Mouse (Mus musculus): ENCODE data around the gene Magi1. TPM values are rescaled to one million over a fixed set of nuclear protein-coding genes. Genes with fewer than 3 reads are reported as not detected.

Magi1 gene
- polyA plus RNA-seq, 1 experiment: 2.3 TPM

DNA sequence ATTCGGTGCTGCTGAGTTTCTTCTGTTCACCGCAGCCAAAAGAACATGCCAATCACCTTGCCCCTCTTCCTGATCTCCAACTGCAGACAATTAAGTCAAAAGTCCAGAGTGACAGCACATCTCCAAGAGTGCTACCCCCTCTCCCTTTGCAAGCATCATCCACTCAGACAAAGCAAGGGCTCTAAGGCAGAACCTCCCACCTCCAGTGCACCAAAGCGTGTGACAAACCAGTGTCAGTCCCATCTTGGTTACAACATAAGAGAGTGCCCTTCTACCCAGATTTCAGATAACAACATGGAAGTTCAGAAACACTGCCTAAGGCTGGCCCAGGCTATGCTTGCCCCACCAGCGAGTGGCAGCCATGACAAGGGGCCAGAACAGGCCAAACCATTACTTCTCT, 554.9 kb downstream of the Magi1 start:
- Histone ChIP-seq H3K36me3 (replicated peaks; ENCODE audit: low read length) (no peaks in the 10 kb centered on the region), H3K4me3 (replicated peaks) (no peak overlapping the region), H3K4me1 (no peaks in the 10 kb centered on the region), H3K9me3 (peaks cover 16% of the 10 kb centered on the region), H3K27me3 (replicated peaks) (no peaks in the 10 kb centered on the region)
- TF ChIP-seq FLI1 (IDR thresholded peaks at IDR 0.05; ENCODE audit: low read length) (no peak), GATA1 (IDR thresholded peaks at IDR 0.05; ENCODE audit: borderline replicate concordance, low read length) (no peak)

DNA sequence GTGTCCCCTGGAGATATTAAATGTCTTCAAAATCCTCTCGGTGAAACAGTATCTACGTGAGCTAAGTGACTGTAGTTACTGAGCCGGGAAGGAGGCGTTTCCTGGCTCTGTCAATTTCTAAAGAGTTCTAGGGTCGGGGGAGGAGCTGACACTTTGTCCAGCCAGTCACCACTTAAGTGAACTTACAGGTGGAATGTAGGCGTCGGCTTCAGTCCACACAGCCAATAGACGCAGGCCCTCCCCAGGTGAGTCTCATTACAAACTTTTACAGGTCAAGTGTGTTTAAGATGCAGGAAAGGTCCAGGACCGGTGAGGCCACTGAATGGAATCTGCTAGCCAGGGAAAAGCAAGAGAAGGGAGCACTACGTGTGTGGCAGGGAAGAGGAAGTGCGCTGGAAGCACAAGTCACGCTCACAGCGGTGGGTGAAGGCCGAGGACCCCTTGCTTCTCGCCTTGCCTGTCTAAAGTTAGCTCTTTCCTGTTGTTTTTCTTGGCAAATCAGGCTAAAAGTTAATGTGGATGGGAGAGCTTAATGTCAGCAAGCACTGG, 556.0 kb downstream of the Magi1 start:
- no peaks in the 10 kb centered on the region for H3K4me1 ChIP-seq
- no peak for TF ChIP-seq FLI1 (IDR thresholded peaks at IDR 0.05; ENCODE audit: low read length)
- TF ChIP-seq GATA1 (IDR thresholded peaks at IDR 0.05; ENCODE audit: borderline replicate concordance, low read length): no peak
- no peaks in the 10 kb centered on the region for H3K27me3 ChIP-seq (replicated peaks)
- H3K9me3 ChIP-seq: peaks cover 15% of the 10 kb centered on the region
- no peak overlapping the region for H3K4me3 ChIP-seq (replicated peaks)
- H3K36me3 ChIP-seq (replicated peaks; ENCODE audit: low read length): no peaks in the 10 kb centered on the region

DNA sequence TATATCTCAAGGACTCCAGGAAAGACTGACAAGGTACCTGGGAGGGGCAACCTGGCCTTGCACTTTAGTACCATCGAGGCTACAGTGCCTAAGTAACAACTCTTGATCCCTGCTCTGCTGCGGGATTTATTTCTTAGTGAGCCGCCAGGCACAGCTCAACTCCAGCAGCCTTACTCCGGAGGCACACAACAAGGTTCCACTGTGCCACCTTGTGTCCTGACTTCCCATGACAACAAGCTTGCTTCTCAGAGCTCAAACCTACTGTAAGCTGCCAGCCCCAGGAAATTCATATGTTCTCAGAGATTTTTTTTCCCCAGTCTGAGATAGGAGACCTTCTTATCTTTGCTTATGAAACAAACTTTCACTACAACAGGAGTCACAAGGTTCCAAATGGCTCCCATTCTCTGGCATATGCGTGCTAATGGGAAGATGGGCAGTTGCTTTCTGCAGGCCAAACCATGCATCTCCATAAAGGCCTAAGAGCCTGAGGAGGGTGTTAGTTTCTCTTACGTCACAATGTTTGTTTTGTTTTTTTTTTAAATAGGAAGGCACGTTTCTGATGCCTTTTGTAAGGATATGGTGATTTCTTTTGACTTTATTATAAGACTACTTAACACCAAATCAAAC, 556.8 kb downstream of the Magi1 start:
- Histone ChIP-seq H3K4me3 (replicated peaks) (no peak overlapping the region), H3K4me1 (no peaks in the 10 kb centered on the region), H3K36me3 (replicated peaks; ENCODE audit: low read length) (no peaks in the 10 kb centered on the region), H3K9me3 (peaks cover 14% of the 10 kb centered on the region), H3K27me3 (replicated peaks) (no peaks in the 10 kb centered on the region)
- no peak for TF ChIP-seq GATA1 (IDR thresholded peaks at IDR 0.05; ENCODE audit: borderline replicate concordance, low read length)
- TF ChIP-seq FLI1 (IDR thresholded peaks at IDR 0.05; ENCODE audit: low read length): no peak

DNA sequence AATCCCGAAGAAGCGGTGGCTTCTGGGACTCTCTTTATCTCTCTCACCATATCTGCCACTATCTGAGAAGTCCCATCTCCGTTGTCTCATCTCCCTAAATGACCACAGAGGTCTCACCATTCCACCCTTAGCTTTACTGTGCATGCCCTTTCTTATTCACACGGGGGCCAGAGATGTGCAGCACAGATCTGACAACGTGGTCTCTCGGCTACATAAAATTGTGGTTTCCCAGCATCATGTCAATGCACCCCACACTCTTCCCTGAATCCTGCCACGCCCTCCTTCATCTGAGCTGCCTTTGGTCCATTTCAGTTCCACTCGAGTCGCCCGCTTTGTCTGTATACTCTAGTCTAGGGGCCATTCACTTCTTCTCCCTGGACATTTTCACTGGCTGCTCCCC, 557.6 kb downstream of the Magi1 start:
- Histone ChIP-seq H3K27me3 (replicated peaks) (no peaks in the 10 kb centered on the region), H3K9me3 (peaks cover 12% of the 10 kb centered on the region), H3K4me1 (no peaks in the 10 kb centered on the region), H3K4me3 (replicated peaks) (no peak overlapping the region), H3K36me3 (replicated peaks; ENCODE audit: low read length) (no peaks in the 10 kb centered on the region)
- TF ChIP-seq FLI1 (IDR thresholded peaks at IDR 0.05; ENCODE audit: low read length) (no peak), GATA1 (IDR thresholded peaks at IDR 0.05; ENCODE audit: borderline replicate concordance, low read length) (no peak)

DNA sequence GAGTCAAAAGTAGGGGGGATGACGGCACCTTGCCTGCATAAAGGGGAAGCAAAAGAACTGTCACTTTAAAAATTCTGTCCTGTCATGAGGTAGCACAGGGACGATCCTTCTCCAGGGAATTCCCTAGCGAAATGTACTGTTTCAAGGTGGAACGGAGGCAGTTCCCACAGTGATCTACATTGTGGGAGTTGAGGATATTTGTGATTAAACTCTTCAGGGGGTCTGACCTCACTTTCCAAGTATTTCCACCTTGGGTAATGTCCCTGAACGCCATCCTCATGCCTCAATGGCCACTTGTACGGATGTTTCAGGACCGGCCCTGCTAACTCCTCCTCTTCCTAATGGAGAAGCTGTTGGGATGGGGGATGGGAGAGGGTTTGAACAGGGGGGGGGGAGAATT, 559.0 kb downstream of the Magi1 start:
- no peak overlapping the region for H3K4me3 ChIP-seq (replicated peaks)
- peaks cover 10% of the 10 kb centered on the region; the same call in 1 of the 2 replicates for H3K9me3 ChIP-seq
- H3K4me1 ChIP-seq: no peaks in the 10 kb centered on the region
- no peak for TF ChIP-seq FLI1 (IDR thresholded peaks at IDR 0.05; ENCODE audit: low read length)
- no peak for TF ChIP-seq GATA1 (IDR thresholded peaks at IDR 0.05; ENCODE audit: borderline replicate concordance, low read length)
- H3K27me3 ChIP-seq (replicated peaks): no peaks in the 10 kb centered on the region
- H3K36me3 ChIP-seq (replicated peaks; ENCODE audit: low read length): no peaks in the 10 kb centered on the region

DNA sequence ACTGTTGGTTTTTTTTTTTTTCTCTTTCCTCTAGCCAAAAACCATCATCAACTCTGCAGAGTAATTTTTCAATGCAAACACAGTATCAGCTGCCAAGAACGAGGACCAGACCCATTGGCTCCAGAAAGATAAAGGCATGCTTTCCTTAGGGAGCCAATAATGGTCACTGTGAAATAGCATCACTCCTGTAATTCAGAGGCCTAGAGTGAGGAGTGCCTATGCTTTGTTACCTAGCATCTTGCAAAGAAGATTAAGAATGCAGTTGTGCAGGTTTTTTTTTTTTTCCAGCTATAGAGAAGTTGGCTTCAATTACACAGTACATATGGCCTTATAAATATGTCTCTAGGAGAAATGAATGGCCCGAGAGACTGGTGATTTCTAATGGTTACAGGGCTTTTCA, 560.5 kb downstream of the Magi1 start:
- no peaks in the 10 kb centered on the region for H3K36me3 ChIP-seq (replicated peaks; ENCODE audit: low read length)
- no peaks in the 10 kb centered on the region for H3K4me1 ChIP-seq
- peaks cover 5% of the 10 kb centered on the region; the same call in 1 of the 2 replicates for H3K9me3 ChIP-seq
- H3K4me3 ChIP-seq (replicated peaks): no peak overlapping the region
- no peaks in the 10 kb centered on the region for H3K27me3 ChIP-seq (replicated peaks)
- TF ChIP-seq GATA1 (IDR thresholded peaks at IDR 0.05; ENCODE audit: borderline replicate concordance, low read length): no peak
- TF ChIP-seq FLI1 (IDR thresholded peaks at IDR 0.05; ENCODE audit: low read length): no peak

DNA sequence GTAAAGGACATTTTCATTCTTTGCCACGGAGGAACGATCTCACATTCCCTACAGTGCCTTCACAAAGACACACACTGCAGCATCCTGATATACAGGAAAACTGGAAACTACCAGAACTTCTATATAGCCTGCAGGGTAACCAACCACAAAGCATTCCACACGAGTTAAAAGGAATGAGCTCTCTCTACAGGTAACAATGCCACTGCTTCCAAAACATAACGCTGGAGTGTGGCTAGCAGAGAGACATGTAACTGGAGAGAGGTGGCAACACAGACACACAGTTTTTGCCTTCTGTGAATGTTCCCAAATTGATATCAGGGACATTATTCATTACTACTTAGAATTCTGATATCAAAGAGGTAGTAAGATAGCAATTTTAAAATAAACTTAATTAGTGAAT, 564.2 kb downstream of the Magi1 start:
- no peaks in the 10 kb centered on the region for H3K4me1 ChIP-seq
- H3K4me3 ChIP-seq (replicated peaks): no peak overlapping the region
- no peaks in the 10 kb centered on the region for H3K36me3 ChIP-seq (replicated peaks; ENCODE audit: low read length)
- TF ChIP-seq FLI1 (IDR thresholded peaks at IDR 0.05; ENCODE audit: low read length): no peak
- no peak for TF ChIP-seq GATA1 (IDR thresholded peaks at IDR 0.05; ENCODE audit: borderline replicate concordance, low read length)
- peaks cover 5% of the 10 kb centered on the region; the same call in 1 of the 2 replicates for H3K9me3 ChIP-seq
- H3K27me3 ChIP-seq (replicated peaks): peaks cover 6% of the 10 kb centered on the region

DNA sequence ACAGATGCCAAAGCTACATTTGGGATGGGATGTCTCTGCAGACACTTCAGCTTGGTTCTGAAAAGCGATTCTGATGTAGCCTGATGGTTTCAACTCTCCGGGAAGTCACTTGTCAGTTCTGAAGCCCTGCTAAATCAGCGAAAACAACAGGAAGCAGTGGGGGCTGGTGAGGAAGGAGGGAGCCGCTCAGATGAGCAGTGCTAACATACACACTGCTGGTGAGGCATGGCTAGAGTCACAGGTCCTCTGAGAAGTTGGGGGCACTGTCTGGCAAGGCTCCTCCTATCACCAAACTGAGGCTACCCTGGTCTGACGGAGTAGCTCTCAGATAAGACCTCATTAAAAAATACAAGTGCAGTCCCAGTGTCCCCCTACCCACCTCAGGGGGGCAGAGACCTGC, 565.3 kb downstream of the Magi1 start:
- Histone ChIP-seq H3K9me3 (peaks cover 10% of the 10 kb centered on the region; the same call in 1 of the 2 replicates), H3K27me3 (replicated peaks) (peaks cover 6% of the 10 kb centered on the region), H3K4me3 (replicated peaks) (peak overlapping the region; percentile 29), H3K4me1 (no peaks in the 10 kb centered on the region), H3K36me3 (replicated peaks; ENCODE audit: low read length) (no peaks in the 10 kb centered on the region)
- TF ChIP-seq GATA1 (IDR thresholded peaks at IDR 0.05; ENCODE audit: borderline replicate concordance, low read length) (no peak), FLI1 (IDR thresholded peaks at IDR 0.05; ENCODE audit: low read length) (no peak)

DNA sequence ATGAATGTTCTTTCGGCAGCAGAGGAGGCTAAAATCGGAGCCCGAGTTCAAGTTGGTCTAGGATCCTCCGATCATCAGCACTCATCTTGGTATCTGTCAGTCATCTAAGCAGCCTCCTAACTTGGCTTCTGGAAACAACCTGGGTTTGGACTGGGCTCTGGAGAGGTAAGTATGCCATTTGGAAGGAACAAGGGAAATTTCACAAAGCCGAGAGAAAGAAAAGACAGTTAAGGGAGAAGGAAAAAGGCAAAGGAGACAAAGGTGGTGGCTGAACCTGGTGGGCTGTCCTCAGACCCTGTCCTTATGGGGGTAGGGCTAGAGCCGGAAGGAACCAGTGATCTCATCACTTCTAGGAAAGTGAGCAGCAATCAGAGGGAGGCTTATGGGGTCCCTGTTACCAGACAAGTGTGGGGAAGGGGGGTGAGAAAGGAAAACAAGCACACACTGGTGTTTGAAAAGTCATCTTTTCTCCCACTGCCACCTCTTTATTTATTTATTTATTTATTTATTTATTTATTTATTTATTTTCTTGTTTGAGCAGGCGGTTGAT, 565.8 kb downstream of the Magi1 start:
- no peaks in the 10 kb centered on the region for H3K36me3 ChIP-seq (replicated peaks; ENCODE audit: low read length)
- no peak overlapping the region for H3K4me3 ChIP-seq (replicated peaks)
- peaks cover 10% of the 10 kb centered on the region; the same call in 1 of the 2 replicates for H3K9me3 ChIP-seq
- no peak for TF ChIP-seq GATA1 (IDR thresholded peaks at IDR 0.05; ENCODE audit: borderline replicate concordance, low read length)
- no peak for TF ChIP-seq FLI1 (IDR thresholded peaks at IDR 0.05; ENCODE audit: low read length)
- H3K4me1 ChIP-seq: no peaks in the 10 kb centered on the region
- peaks cover 6% of the 10 kb centered on the region for H3K27me3 ChIP-seq (replicated peaks)

All from megakaryocyte, embryonic 14.5 days (primary cell).